Mouse (Mus musculus) layer of hippocampus, postnatal 25 days (tissue): Measurements from ENCODE around the gene Dapk1. TPM values are rescaled to one million over a fixed set of nuclear protein-coding genes. Genes with fewer than 3 reads are reported as not detected.

Source experiments
- DNase-seq, 2 experiments: peaks; one replicate each; pipeline ENCODE4 v3.0.0; 2022; ENCODE audit warnings: mixed read lengths in 2 of 2, low spot score in 1 of 2; ENCODE audit errors: extremely low spot score in 1 of 2
- total RNA-seq, 2 experiments: library from RNA; stranded (reverse); gene quantifications; 2 replicates each; pipeline ENCODE4 v1.2.3; 2021

The Dapk1 gene
- total RNA-seq, 2 experiments from 2014 or later: 128 to 132 TPM

GRCm38 (mm10) chr13:60687462-60687861 is 85.7 kb downstream of the Dapk1 start:
- DNase-seq: no peak

- no peak for DNase-seq
Measured at GRCm38 (mm10) chr13:60687891-60688290, 86.1 kb downstream of the Dapk1 start.

- no peak for DNase-seq
Measured at GRCm38 (mm10) chr13:60690921-60691320, 89.2 kb downstream of the Dapk1 start.

- DNase-seq: no peak
Measured at GRCm38 (mm10) chr13:60691940-60692339, 90.2 kb downstream of the Dapk1 start.

GRCm38 (mm10) chr13:60695186-60695980 is 93.6 kb downstream of the Dapk1 start:
- DNase-seq: no peak

- no peak for DNase-seq
Measured at GRCm38 (mm10) chr13:60696323-60696722, 94.6 kb downstream of the Dapk1 start.

- no peak for DNase-seq
Measured at GRCm38 (mm10) chr13:60696741-60697140, 95.0 kb downstream of the Dapk1 start.

- no peak for DNase-seq
Measured at GRCm38 (mm10) chr13:60698021-60698420, 96.3 kb downstream of the Dapk1 start.

GRCm38 (mm10) chr13:60701671-60702171 is 100.0 kb downstream of the Dapk1 start:
- DNase-seq: no peak

- no peak for DNase-seq
Measured at GRCm38 (mm10) chr13:60707541-60708468, 106.1 kb downstream of the Dapk1 start.

GRCm38 (mm10) chr13:60709136-60709535 is 107.4 kb downstream of the Dapk1 start:
- DNase-seq: no peak

GRCm38 (mm10) chr13:60710963-60711362 is 109.2 kb downstream of the Dapk1 start:
- no peak for DNase-seq

GRCm38 (mm10) chr13:60713537-60713936 is 111.8 kb downstream of the Dapk1 start:
- DNase-seq: no peak

- no peak for DNase-seq
Measured at GRCm38 (mm10) chr13:60716107-60716506, 114.4 kb downstream of the Dapk1 start.

GRCm38 (mm10) chr13:60717421-60717820 is 115.7 kb downstream of the Dapk1 start:
- DNase-seq: no peak

GRCm38 (mm10) chr13:60719581-60719980 is 117.8 kb downstream of the Dapk1 start:
- no peak for DNase-seq

GRCm38 (mm10) chr13:60722763-60723162 is 121.0 kb downstream of the Dapk1 start:
- no peak for DNase-seq

- DNase-seq: no peak
Measured at GRCm38 (mm10) chr13:60728276-60729054, 126.7 kb downstream of the Dapk1 start.

GRCm38 (mm10) chr13:60729055-60729402 is 127.3 kb downstream of the Dapk1 start:
- no peak for DNase-seq

- DNase-seq: no peak
Measured at GRCm38 (mm10) chr13:60730587-60730986, 128.8 kb downstream of the Dapk1 start.
